Mouse (Mus musculus): ENCODE measurements around the gene Gm10184.
"Not testable (repeated sequence)": the region's sequence is repeated elsewhere in the genome, so short reads cannot be mapped to it uniquely, and the experiment has no call there.

The Gm10184 gene

DNA sequence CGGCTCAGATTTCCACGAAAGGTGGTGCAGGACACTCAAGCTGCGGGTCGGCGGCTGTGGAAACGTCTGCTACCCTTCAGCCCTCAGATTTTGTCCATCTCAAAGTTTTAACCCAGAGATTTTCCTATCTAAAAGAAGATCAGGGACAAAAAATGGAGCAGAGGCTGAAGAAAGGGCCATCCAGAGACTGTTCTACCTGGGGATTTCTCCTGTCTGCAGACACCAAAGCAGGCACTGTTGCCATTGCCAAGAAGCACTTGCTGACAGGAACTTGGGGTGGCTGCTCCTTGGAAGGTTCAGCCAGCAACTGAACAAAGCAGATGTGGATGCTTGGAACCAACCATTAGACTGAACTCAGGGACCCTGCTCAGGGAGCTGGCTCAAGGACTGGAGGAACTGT, at the start of gene Gm10184:
Gene Gm10184, minus strand, starts transcription at position 101 of the 400 bp plus-strand sequence.
- no peak for DNase-seq

DNA sequence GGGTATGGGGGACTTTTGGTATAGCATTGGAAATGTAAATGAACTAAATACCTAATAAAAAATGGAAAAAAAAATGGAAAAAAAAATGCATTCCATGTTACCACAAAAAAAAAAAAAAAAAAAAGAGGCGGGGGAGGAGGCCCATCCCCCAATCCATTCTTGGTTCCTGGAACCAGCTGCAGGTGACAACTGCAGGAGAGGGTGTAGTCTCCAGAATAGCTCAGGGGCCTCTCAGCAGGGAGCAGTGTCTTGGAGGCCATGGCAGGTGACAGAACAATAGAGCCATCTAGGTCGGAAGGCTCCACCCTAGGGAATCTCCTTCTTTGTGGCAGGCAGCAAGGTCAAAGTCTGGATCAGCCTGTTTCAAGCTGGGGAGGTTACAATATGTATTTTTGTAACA, 23.7 kb upstream of the Gm10184 start:
- no peak for DNase-seq

DNA sequence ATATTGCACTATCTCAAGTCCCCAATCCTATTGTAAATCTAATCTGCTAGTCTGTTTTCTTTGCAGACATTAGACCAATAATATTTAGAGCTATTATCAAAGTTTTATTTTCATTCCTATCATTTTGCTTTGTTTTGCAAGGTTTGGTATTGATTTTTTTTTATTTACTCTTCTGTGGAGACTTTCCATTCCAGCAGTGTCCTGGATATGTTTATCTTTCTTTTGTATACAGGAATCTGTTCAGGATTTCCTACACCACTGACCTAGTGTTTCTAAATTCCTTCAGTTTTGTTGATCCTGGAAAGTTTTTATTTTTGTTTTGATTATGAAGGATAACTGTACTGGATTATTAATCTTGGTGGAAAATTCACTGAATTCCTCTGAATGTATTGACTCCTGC, 2.6 kb downstream of the Gm10184 start:
- no peak for DNase-seq

- DNase-seq: not testable (repeated sequence)
Measured at GRCm38 (mm10) chr17:89904701-89905100, 5.5 kb downstream of the Gm10184 start.

- DNase-seq: no peak
Measured at GRCm38 (mm10) chr17:89902767-89903166, 7.5 kb downstream of the Gm10184 start.

DNA sequence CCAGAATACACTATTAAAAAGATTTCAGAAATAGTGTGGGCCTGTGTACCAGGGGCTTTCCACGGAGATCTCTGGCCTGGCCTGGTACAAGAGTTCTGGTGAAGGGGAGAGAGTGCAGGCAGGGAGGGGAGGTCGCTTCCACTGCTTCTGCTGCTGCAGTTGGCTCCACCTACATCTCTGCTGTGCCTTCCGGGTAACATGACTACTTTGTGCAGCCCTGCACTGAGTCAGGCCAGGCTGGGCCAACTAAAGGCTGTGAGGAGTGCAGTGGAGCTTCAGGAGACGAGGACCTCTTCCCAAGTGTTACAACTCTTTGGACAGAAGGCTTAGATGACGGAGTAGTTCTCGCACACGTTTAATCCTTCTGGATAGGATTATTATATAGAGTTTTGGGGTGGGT, 9.6 kb downstream of the Gm10184 start:
- DNase-seq: no peak

DNA sequence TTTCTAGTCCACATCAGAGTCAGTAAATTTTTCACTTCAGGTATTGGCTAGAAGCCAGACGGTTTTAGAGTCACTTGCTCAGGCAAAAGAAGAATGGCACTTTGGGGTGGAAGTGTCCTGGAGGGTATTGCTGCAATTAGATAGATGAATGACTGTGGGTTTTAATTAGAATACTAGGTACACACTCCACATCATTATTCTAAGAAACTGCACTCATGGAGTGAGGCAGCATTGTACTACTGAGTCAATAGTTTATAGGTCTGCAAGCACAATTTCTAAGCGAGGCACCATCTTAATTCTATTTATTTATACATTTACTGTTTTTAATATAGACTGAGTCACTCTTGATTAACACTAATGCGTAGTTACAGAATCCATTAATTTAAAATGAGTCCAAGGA, 10.4 kb downstream of the Gm10184 start:
- DNase-seq: no peak

- DNase-seq: no peak
Measured at GRCm38 (mm10) chr17:89864996-89865395, 45.3 kb downstream of the Gm10184 start.

All from thymus, adult 18-20 months (tissue).